Mouse (Mus musculus): Measurements from ENCODE around the gene Snap91. TPM values are rescaled to one million over a fixed set of nuclear protein-coding genes. Genes with fewer than 3 reads are reported as not detected.

Gene Snap91
- polyA plus RNA-seq, 1 experiment from 2014 or later = 184 TPM

DNA sequence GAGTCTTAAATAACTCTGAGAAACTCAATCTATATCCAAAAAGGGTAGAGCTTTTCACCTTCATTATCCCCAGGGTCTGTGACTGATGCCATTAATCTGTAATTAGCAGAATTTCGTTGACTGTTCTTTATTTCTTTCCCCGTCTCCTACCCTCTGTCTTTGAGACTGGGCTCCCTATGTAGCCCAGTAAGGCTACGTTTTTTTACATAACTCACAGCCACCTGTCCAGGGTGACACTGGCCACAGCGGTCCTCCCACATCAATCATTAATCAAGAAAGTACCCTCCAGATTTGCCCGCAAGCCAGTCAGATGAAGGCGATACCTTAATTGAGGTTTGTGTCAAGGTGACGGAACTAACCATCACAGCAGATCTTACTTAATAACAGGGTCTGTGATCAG, 81.4 kb downstream of the Snap91 start:
- ATAC-seq = no peak
- Histone ChIP-seq H3K9ac (ENCODE audit: low read depth, low read length) (no peak overlapping the region), H3K4me1 (ENCODE audit: control insufficient read depth, insufficient read depth, low read length) (no peaks in the 10 kb centered on the region), H3K36me3 (ENCODE audit: control insufficient read depth, insufficient read depth, low read length) (peaks cover 20% of the 10 kb centered on the region), H3K27me3 (ENCODE audit: control insufficient read depth, insufficient read depth, low read depth, low read length) (no peaks in the 10 kb centered on the region), H3K9me3 (replicated peaks; ENCODE audit: control insufficient read depth, low read length, poor library complexity, severe bottlenecking) (no peaks in the 10 kb centered on the region), H3K27ac (ENCODE audit: low read length) (no peak overlapping the region), H3K4me2 (ENCODE audit: low read length) (no peak overlapping the region), H3K4me3 (ENCODE audit: low read depth, low read length) (no peak overlapping the region)
- WGBS = 88% methylated on average over 7 of the region's 7 CpGs

DNA sequence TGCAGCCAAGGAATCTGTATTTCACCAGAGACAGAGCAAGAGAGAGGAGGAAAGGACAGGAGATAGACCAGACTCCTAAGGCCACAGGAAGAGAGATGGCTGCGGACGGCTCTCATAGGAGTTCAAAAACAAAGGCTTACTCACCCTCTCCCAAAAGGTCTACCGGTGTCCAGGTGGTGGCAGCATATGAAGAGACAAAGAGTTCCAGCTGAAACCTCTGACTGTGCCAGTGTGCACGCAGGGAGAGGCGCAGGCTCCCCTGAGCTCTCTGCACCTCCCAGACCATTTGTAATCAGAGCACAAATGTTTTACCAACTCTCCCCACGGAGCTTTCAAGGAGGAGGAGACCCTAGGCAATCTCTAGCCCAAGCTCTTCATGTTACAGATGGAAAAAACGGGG, 81.8 kb downstream of the Snap91 start:
- Histone ChIP-seq H3K27me3 (ENCODE audit: control insufficient read depth, insufficient read depth, low read depth, low read length) (no peaks in the 10 kb centered on the region), H3K27ac (ENCODE audit: low read length) (no peak overlapping the region), H3K36me3 (ENCODE audit: control insufficient read depth, insufficient read depth, low read length) (peaks cover 18% of the 10 kb centered on the region), H3K9me3 (replicated peaks; ENCODE audit: control insufficient read depth, low read length, poor library complexity, severe bottlenecking) (no peaks in the 10 kb centered on the region), H3K4me3 (ENCODE audit: low read depth, low read length) (no peak overlapping the region), H3K4me1 (ENCODE audit: control insufficient read depth, insufficient read depth, low read length) (no peaks in the 10 kb centered on the region), H3K9ac (ENCODE audit: low read depth, low read length) (no peak overlapping the region), H3K4me2 (ENCODE audit: low read length) (no peak overlapping the region)
- WGBS = 55% methylated on average over 7 of the region's 7 CpGs
- ATAC-seq = no peak

DNA sequence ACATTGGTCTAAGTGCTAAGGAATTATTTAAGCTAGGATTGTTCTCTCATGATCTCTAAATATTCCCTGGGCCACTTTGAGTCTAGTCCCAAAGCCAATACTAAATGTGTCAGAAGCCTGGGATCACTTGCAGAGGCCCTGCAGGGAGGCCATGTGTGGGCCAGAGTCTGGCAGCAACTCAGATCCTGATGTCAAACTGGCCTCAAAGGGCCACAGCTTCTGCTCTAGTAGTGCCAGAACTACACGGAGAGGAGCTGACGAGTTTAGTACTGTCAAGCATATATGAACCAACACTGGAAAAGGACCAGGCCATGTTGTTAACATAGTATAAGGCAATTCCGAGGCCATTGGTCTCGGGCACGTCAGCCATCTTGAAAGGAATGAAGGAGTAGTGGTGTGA, 82.3 kb downstream of the Snap91 start:
- Histone ChIP-seq H3K4me3 (ENCODE audit: low read depth, low read length) (no peak overlapping the region), H3K9ac (ENCODE audit: low read depth, low read length) (no peak overlapping the region), H3K4me2 (ENCODE audit: low read length) (no peak overlapping the region), H3K36me3 (ENCODE audit: control insufficient read depth, insufficient read depth, low read length) (peaks cover 19% of the 10 kb centered on the region), H3K27ac (ENCODE audit: low read length) (no peak overlapping the region), H3K4me1 (ENCODE audit: control insufficient read depth, insufficient read depth, low read length) (no peaks in the 10 kb centered on the region), H3K27me3 (ENCODE audit: control insufficient read depth, insufficient read depth, low read depth, low read length) (no peaks in the 10 kb centered on the region), H3K9me3 (replicated peaks; ENCODE audit: control insufficient read depth, low read length, poor library complexity, severe bottlenecking) (no peaks in the 10 kb centered on the region)
- WGBS = 91% methylated on average over 5 of the region's 5 CpGs
- ATAC-seq = no peak

DNA sequence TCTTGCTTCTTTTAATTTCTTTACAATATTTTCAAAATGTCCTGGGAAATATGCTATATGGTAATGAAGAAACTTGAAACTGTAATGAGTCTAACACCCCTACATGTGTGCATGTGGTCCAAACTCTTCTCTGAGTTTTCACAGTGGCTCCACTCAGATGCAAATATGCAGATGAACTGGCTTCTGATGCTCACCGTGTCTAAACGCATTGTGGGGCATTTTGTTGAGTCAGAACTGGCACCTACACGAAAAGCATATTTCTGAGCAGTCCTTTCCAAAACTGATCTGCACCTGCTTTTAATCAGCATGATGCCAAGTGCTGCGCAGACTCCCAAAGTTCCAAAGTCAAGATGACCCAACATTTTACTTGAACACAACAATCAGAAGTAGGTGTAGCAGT, 82.9 kb downstream of the Snap91 start:
- no peak for ATAC-seq
- Histone ChIP-seq H3K4me1 (ENCODE audit: control insufficient read depth, insufficient read depth, low read length) (no peaks in the 10 kb centered on the region), H3K4me3 (ENCODE audit: low read depth, low read length) (no peak overlapping the region), H3K27me3 (ENCODE audit: control insufficient read depth, insufficient read depth, low read depth, low read length) (no peaks in the 10 kb centered on the region), H3K36me3 (ENCODE audit: control insufficient read depth, insufficient read depth, low read length) (peaks cover 19% of the 10 kb centered on the region), H3K4me2 (ENCODE audit: low read length) (no peak overlapping the region), H3K9me3 (replicated peaks; ENCODE audit: control insufficient read depth, low read length, poor library complexity, severe bottlenecking) (no peaks in the 10 kb centered on the region), H3K27ac (ENCODE audit: low read length) (no peak overlapping the region), H3K9ac (ENCODE audit: low read depth, low read length) (no peak overlapping the region)
- WGBS = 87% methylated on average over 4 of the region's 4 CpGs

DNA sequence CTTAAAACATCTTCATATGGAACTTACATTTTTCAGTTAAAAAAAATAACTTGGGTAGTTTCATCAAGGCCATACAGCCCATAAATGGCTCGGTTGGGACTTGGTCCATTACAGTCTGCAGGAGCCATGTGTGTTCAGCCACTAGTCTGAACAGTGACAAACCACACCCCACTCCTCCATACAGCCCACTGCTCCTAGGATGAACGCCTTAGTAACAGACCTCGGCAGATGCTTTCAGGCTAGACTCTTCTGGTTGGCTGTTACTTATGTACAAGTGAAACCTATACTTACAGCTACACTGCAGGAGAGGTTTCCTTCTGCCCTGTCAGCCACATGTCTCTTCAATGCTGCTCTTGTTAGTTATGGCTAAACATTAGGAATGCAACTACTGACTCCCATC, 85.2 kb downstream of the Snap91 start:
- WGBS = 77% methylated on average over 3 of the region's 3 CpGs
- Histone ChIP-seq H3K36me3 (ENCODE audit: control insufficient read depth, insufficient read depth, low read length) (peaks cover 37% of the 10 kb centered on the region), H3K4me3 (ENCODE audit: low read depth, low read length) (no peak overlapping the region), H3K4me2 (ENCODE audit: low read length) (no peak overlapping the region), H3K27ac (ENCODE audit: low read length) (no peak overlapping the region), H3K9me3 (replicated peaks; ENCODE audit: control insufficient read depth, low read length, poor library complexity, severe bottlenecking) (no peaks in the 10 kb centered on the region), H3K27me3 (ENCODE audit: control insufficient read depth, insufficient read depth, low read depth, low read length) (no peaks in the 10 kb centered on the region), H3K9ac (ENCODE audit: low read depth, low read length) (no peak overlapping the region), H3K4me1 (ENCODE audit: control insufficient read depth, insufficient read depth, low read length) (no peaks in the 10 kb centered on the region)
- ATAC-seq = no peak

DNA sequence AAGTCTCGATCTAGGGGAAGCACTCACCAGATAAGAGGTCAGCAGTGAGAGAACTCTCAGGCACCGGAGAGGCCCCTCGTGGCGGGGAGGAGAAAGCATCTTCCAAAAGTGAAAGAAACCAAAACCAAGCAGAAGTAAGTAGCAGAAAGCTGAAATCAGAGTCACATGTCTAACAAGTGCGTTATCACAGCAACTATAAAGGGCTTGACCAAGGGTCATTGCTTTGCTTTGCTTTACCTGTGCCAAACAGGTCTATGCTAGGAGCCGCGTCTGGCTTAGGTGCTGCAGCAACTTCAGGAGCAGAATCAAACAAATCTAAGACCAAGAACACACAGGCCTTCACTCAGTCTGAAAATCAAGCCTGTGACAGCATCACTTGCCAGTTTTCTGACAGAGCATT, 88.5 kb downstream of the Snap91 start:
- ATAC-seq = no peak
- no peaks in the 10 kb centered on the region for H3K4me1 ChIP-seq (ENCODE audit: control insufficient read depth, insufficient read depth, low read length)
- H3K9me3 ChIP-seq (replicated peaks; ENCODE audit: control insufficient read depth, low read length, poor library complexity, severe bottlenecking) = no peaks in the 10 kb centered on the region
- no peaks in the 10 kb centered on the region for H3K27me3 ChIP-seq (ENCODE audit: control insufficient read depth, insufficient read depth, low read depth, low read length)
- H3K36me3 ChIP-seq (ENCODE audit: control insufficient read depth, insufficient read depth, low read length) = peaks cover 38% of the 10 kb centered on the region
- no peak overlapping the region for H3K9ac ChIP-seq (ENCODE audit: low read depth, low read length)
- no peak overlapping the region for H3K4me2 ChIP-seq (ENCODE audit: low read length)
- WGBS = 87% methylated on average over 7 of the region's 7 CpGs
- no peak overlapping the region for H3K27ac ChIP-seq (ENCODE audit: low read length)
- no peak overlapping the region for H3K4me3 ChIP-seq (ENCODE audit: low read depth, low read length)

DNA sequence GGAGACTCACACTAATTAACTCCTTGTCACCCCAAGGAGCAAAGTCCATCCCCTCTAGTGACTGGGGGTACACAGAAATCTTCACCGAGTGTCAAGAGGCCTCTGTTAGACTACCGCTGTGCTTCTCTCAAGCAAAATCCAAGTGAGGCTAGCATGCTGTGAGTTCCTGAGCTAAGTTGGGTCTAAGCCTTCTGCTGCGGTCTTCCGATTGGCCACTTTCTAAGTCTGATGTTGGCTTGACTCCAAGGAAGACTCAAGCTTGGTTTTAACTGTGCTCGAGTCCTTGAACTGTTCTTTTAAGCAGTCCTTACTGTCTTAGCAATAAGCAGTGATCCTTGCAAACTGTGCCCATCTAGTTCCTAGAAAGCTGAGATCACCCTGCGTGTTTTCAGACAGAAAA, 91.3 kb downstream of the Snap91 start:
- Histone ChIP-seq H3K4me1 (ENCODE audit: control insufficient read depth, insufficient read depth, low read length) (no peaks in the 10 kb centered on the region), H3K4me3 (ENCODE audit: low read depth, low read length) (no peak overlapping the region), H3K9ac (ENCODE audit: low read depth, low read length) (no peak overlapping the region), H3K9me3 (replicated peaks; ENCODE audit: control insufficient read depth, low read length, poor library complexity, severe bottlenecking) (no peaks in the 10 kb centered on the region), H3K27me3 (ENCODE audit: control insufficient read depth, insufficient read depth, low read depth, low read length) (no peaks in the 10 kb centered on the region), H3K4me2 (ENCODE audit: low read length) (no peak overlapping the region), H3K27ac (ENCODE audit: low read length) (no peak overlapping the region), H3K36me3 (ENCODE audit: control insufficient read depth, insufficient read depth, low read length) (peaks cover 37% of the 10 kb centered on the region)
- ATAC-seq = no peak
- 78% methylated on average over 6 of the region's 6 CpGs for WGBS

DNA sequence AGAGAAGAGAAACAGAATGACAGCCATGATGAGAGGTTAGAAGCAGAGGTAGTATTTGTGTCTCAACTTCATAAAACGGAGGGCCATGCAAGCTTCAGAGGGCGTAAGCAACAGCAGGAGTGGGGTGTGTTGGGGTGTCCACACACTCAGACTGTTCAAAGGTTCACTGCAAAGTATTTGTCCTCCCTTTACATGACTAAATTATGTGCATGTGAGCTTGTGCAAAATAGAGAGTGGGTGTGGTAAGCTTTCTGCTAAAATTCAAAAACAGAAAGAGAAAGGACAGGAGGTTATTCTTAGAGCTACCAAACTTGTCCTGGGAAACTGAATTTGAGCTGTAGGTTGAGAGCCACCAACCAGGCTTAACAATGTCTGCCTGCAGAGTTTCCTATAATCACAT, 97.6 kb downstream of the Snap91 start:
- Histone ChIP-seq H3K9ac (ENCODE audit: low read depth, low read length) (no peak overlapping the region), H3K27me3 (ENCODE audit: control insufficient read depth, insufficient read depth, low read depth, low read length) (no peaks in the 10 kb centered on the region), H3K4me2 (ENCODE audit: low read length) (no peak overlapping the region), H3K9me3 (replicated peaks; ENCODE audit: control insufficient read depth, low read length, poor library complexity, severe bottlenecking) (no peaks in the 10 kb centered on the region), H3K4me1 (ENCODE audit: control insufficient read depth, insufficient read depth, low read length) (no peaks in the 10 kb centered on the region), H3K36me3 (ENCODE audit: control insufficient read depth, insufficient read depth, low read length) (peaks cover 29% of the 10 kb centered on the region), H3K4me3 (ENCODE audit: low read depth, low read length) (no peak overlapping the region), H3K27ac (ENCODE audit: low read length) (no peak overlapping the region)
- WGBS = 86% methylated on average over 2 of the region's 2 CpGs
- ATAC-seq = no peak

DNA sequence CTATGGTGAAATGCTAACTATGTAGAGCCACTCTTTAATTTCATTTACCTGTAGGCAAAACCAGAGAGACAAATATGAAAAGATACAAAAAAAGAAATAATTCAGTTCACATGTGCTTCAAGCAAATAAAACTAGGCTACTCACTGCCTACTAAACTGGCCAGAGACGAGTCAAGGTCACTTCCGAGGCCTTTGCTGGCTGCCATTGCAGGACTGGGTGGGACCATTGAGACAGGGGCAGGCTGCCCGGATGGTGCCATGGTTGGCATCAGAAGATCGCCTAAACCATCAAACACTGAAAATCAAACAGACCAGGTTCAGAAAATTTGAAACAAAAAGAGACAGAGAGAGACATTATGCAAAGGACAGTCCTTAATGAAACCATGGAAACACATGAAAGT, 99.0 kb downstream of the Snap91 start:
- no peak for ATAC-seq
- Histone ChIP-seq H3K4me1 (ENCODE audit: control insufficient read depth, insufficient read depth, low read length) (no peaks in the 10 kb centered on the region), H3K27me3 (ENCODE audit: control insufficient read depth, insufficient read depth, low read depth, low read length) (no peaks in the 10 kb centered on the region), H3K4me2 (ENCODE audit: low read length) (no peak overlapping the region), H3K36me3 (ENCODE audit: control insufficient read depth, insufficient read depth, low read length) (peaks cover 30% of the 10 kb centered on the region), H3K27ac (ENCODE audit: low read length) (no peak overlapping the region), H3K9me3 (replicated peaks; ENCODE audit: control insufficient read depth, low read length, poor library complexity, severe bottlenecking) (no peaks in the 10 kb centered on the region), H3K4me3 (ENCODE audit: low read depth, low read length) (no peak overlapping the region), H3K9ac (ENCODE audit: low read depth, low read length) (no peak overlapping the region)
- whole genome bisulfite sequencing = 87% methylated on average over 4 of the region's 4 CpGs

DNA sequence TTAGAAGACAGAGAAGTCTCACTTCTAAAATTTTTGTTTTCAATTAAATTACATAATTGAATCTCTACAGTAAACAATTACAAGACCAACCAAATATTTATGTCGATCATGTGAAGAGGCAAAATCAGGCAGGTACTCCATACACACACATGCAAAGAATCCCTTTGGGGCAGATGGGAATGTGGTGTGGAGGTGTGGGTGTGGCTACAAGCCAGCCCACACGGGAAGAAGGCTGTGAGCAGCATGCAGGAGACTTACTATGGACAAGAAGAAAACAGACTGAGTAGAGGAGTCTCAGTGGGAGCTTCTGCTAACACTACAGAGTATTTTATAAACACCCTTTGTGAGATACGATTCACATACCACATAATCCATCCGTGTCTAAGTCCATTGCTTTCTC, 102.2 kb downstream of the Snap91 start:
- no peak for ATAC-seq
- WGBS = 74% methylated on average over 4 of the region's 4 CpGs
- H3K4me1 ChIP-seq (ENCODE audit: control insufficient read depth, insufficient read depth, low read length) = no peaks in the 10 kb centered on the region
- H3K9me3 ChIP-seq (replicated peaks; ENCODE audit: control insufficient read depth, low read length, poor library complexity, severe bottlenecking) = no peaks in the 10 kb centered on the region
- no peak overlapping the region for H3K27ac ChIP-seq (ENCODE audit: low read length)
- H3K27me3 ChIP-seq (ENCODE audit: control insufficient read depth, insufficient read depth, low read depth, low read length) = no peaks in the 10 kb centered on the region
- H3K9ac ChIP-seq (ENCODE audit: low read depth, low read length) = no peak overlapping the region
- H3K36me3 ChIP-seq (ENCODE audit: control insufficient read depth, insufficient read depth, low read length) = peaks cover 40% of the 10 kb centered on the region
- no peak overlapping the region for H3K4me3 ChIP-seq (ENCODE audit: low read depth, low read length)
- no peak overlapping the region for H3K4me2 ChIP-seq (ENCODE audit: low read length)
